Comparison of ENCODE assay signal across 12 mouse cellular contexts in the genomic region with DNA sequence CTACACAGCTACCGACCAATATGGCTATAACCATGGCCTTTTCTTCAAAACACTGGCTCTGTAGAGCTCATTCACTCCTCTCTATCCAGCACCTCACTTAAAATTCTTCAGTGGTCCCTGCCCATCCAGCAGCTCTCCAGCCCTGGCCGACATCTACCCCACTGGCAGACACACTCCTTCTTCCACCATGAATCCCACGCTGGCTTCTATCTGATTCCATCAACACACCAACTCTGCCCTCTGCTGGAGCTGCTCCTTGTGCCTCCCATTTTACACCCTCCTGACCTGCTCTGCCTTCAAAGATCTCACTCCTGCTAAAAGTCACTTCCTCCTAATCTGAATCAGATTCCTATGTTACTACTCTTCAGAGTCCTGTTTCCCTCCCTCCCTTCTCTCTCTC. TPM values are rescaled to one million over a fixed set of nuclear protein-coding genes. Genes with fewer than 3 reads are reported as not detected.
DNase-seq lines count a peak whose midpoint lies in the region; ATAC-seq and TF ChIP-seq lines count a peak whose summit lies in the region.
"Had no signal": no experiment of that assay in that cellular context is flagged by ENCODE, and none has a peak within 500 bp of the region (broad histone marks: within the 10 kb centered on the region; RNA-seq: fewer than 3 reads in every experiment).

No protein-coding gene starts in this region.

- no peaks in the 10 kb centered on the region for H3K27me3 ChIP-seq in small intestine, adult 2 months (ENCODE audit: control insufficient read depth, insufficient read depth, low read length)
- H3K27me3 ChIP-seq: CH12.LX; intestine, embryonic 15.5 days; limb, embryonic 15.5 days had no signal

- DNase-seq in frontal cortex, postnatal 25 days (ENCODE audit: low spot score in 2 of 2): no peak
- peak; percentile 42 to 56 for DNase-seq in layer of hippocampus, adult 2 months (ENCODE audit: low spot score in 2 of 2)
- no peak for DNase-seq in layer of hippocampus, postnatal 36 days
- DNase-seq in retina, embryonic 14.5 days (ENCODE audit: low spot score): peak; percentile 24
- DNase-seq in retina, postnatal 1 day: no peak
- DNase-seq in frontal cortex, postnatal 10 days (ENCODE audit: low spot score in 2 of 2): no peak
- DNase-seq: gastrocnemius, postnatal 25 days had no signal

- peak; percentile 74 for TF ChIP-seq CTCF in layer of hippocampus, adult 2 months (conservative IDR thresholded peaks at IDR 0.05)
- TF ChIP-seq CTCF in small intestine, adult 2 months (IDR thresholded peaks at IDR 0.05; ENCODE audit: extremely low read depth, insufficient read length, insufficient replicate concordance, low read depth, low read length): peak; percentile 17; the same call in 1 of the 2 replicates

- no peak for TF ChIP-seq POLR2A in small intestine, adult 2 months (IDR thresholded peaks at IDR 0.05; ENCODE audit: low read depth, low read length)

- peaks cover 72% of the 10 kb centered on the region for H3K36me3 ChIP-seq in small intestine, adult 2 months (ENCODE audit: control insufficient read depth, insufficient read depth, low read length)

- peak overlapping the region; percentile 43 for H3K27ac ChIP-seq in layer of hippocampus, adult 2 months
- H3K27ac ChIP-seq in small intestine, adult 2 months (ENCODE audit: insufficient read depth, low read depth, low read length): no peak overlapping the region
- H3K27ac ChIP-seq: intestine, embryonic 15.5 days; limb, embryonic 15.5 days had no signal

- ATAC-seq in frontal cortex, adult (ENCODE audit: low TSS enrichment): peak; percentile 64
- ATAC-seq: intestine, embryonic 15.5 days had no signal

- H3K4me3 ChIP-seq in layer of hippocampus, adult 2 months: no peak overlapping the region
- H3K4me3 ChIP-seq in small intestine, adult 2 months (ENCODE audit: low read depth, low read length): no peak overlapping the region
- H3K4me3 ChIP-seq: intestine, embryonic 15.5 days; limb, embryonic 15.5 days had no signal

- H3K4me1 ChIP-seq in small intestine, adult 2 months (ENCODE audit: control insufficient read depth, insufficient read depth, insufficient read length, low read length): no peaks in the 10 kb centered on the region
- H3K4me1 ChIP-seq: intestine, embryonic 15.5 days; limb, embryonic 15.5 days had no signal

- 77% methylated on average over 3 of the region's 3 CpGs for WGBS in small intestine, adult 2 months

RNA-seq across cellular contexts. Expression of gene Amfr, which starts 28.8 kb away (rescaled TPM):
- total RNA-seq in layer of hippocampus, adult 2 months (2021): 100 to 1,000 TPM; 122 to 128 TPM
- 100 to 1,000 TPM; 121 to 128 TPM for total RNA-seq in layer of hippocampus, postnatal 36 days (2021)
- 28.1 and 62.7 TPM in 2 replicates for polyA plus RNA-seq in small intestine, adult 2 months (2012; rRNA removed)

RNA-seq across cellular contexts. Expression of gene Nudt21, which starts 53.0 kb away (rescaled TPM):
- 10 to 100 TPM; 53.3 to 56.6 TPM for total RNA-seq in layer of hippocampus, adult 2 months (2021)
- 10 to 100 TPM; 52.7 to 60.7 TPM for total RNA-seq in layer of hippocampus, postnatal 36 days (2021)
- 8.5 and 56.5 TPM in 2 replicates for polyA plus RNA-seq in small intestine, adult 2 months (2012; rRNA removed)

RNA-seq across cellular contexts. Expression of gene Ogfod1, which starts 53.2 kb away (rescaled TPM):
- total RNA-seq in layer of hippocampus, adult 2 months (2021): 100 to 1,000 TPM; 108 to 110 TPM
- 100 to 1,000 TPM; 108 to 119 TPM for total RNA-seq in layer of hippocampus, postnatal 36 days (2021)
- polyA plus RNA-seq in small intestine, adult 2 months (2012; rRNA removed): 1.2 and 2.8 TPM in 2 replicates

Comparison
In these comparisons a context has a peak if more than half of its experiments do, and no peak if none do; other contexts are left out.
1. DNase-seq: peak in layer of hippocampus, adult 2 months (2 of 2) and retina, embryonic 14.5 days (single experiment); none in frontal cortex, postnatal 25 days (0 of 2), layer of hippocampus, postnatal 36 days (0 of 2), retina, postnatal 1 day (single experiment) and frontal cortex, postnatal 10 days (0 of 2).